Mouse (Mus musculus) testis, adult 2 months (tissue): ENCODE results near the gene Khsrp.

Experiments used
- CTCF ChIP-seq: fragments of 200-500 bp; IDR thresholded peaks from 2 replicates; pipeline ENCODE4 v1.5.1; 2012; ENCODE audit warnings: low read depth, mild to moderate bottlenecking, inconsistent platforms, low read length, moderate library complexity; ENCODE audit not compliant: control insufficient read depth, insufficient read depth, insufficient replicate concordance
- POLR2A ChIP-seq: fragments of 200-500 bp; IDR thresholded peaks from 2 replicates; pipeline ENCODE4 v1.6.1; 2012; ENCODE audit warnings: low read depth, mild to moderate bottlenecking, inconsistent platforms, low read length, moderate library complexity; ENCODE audit not compliant: control insufficient read depth

DNA sequence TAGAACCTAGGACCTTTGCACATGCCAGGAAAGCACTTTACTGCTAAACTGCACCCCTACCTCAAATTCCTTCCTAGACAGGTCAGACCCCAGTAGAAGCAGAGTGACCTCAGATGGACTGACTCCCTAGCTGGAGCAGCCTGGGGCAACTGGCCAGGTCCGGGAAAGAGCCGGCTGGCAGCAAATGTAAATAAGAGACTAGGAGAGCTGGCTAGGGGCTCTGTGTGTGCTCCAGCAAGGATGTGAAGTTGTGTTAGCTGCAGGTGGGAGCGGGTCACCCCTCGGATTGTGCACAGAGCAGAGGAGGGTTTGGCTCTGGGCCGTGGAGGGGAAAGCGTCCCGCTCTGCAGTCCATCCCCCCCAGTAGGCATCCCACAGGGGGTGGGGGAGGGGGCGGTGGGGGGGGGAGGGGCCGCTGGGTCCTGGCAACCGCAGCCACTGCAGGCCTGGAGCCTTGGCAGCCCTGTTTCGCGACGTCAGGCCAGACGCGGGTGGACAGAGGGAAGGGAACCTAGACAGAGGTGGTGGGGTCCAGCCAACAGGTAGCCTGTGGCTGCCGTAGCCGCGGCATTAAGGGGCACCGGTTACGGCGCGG lies 27.7 kb upstream of the Khsrp start, which contains the start of gene Crb3:
- TF ChIP-seq POLR2A, result no peak
- no peak for TF ChIP-seq CTCF
